Mouse (Mus musculus): ENCODE data around the gene Pbx1.

DNA sequence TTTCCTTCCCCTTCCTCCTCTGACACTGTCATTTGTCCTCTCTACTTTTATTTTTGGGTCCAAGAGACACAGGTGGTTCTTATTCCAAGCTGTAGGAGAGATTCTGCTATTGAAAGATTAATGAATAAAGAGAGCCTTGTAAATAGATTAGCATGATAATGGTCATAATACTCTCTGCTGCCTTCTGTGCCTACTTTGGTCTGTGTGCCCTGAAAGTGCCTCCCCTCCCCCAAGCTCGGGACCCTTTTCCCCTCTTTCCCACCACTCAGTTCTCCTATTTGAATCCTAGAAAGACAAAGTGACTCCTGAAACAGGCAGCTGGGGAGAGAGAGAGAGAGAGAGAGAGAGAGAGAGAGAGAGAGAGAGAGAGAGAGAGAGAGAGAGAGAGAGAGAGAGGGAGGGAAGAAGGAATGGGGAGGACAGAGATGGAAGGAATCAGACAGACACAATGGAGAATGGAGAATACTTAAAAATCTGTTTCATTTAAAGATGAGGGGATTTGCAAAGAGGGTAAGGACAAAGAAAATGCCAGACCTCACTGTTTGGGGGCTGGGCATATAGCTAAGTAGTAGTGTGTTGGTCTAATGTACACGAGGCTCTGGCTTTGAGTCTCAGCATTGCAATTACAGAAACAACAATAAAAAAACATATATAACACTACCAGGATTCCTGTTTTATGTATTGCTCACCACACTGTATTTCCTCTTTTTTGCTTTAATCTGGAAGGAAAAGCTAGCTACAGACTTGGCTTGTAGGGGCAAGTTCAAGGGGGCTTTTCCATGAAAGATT is 145.0 kb downstream of the Pbx1 start:
- TF ChIP-seq CTCF (conservative IDR thresholded peaks at IDR 0.05; ENCODE audit: low read length): no peak
- no peak for TF ChIP-seq POU5F1 (IDR thresholded peaks at IDR 0.05; ENCODE audit: borderline replicate concordance, low read length)
- TF ChIP-seq NANOG (IDR thresholded peaks at IDR 0.05; ENCODE audit: borderline replicate concordance, low read length): no peak
